ENCODE assay signal across 20 mouse cellular contexts in genomic region chr14:54720041-54720440, GRCm38 (mm10). TPM values are rescaled to one million over a fixed set of nuclear protein-coding genes. Genes with fewer than 3 reads are reported as not detected.
"Had no signal": no experiment of that assay in that cellular context is flagged by ENCODE, and none has a peak within 500 bp of the region (broad histone marks: within the 10 kb centered on the region; RNA-seq: fewer than 3 reads in every experiment).

No protein-coding gene starts in this region.

- H3K36me3 ChIP-seq: neural tube, embryonic 15.5 days; stomach, embryonic 15.5 days had no signal

- H3K4me1 ChIP-seq: stomach, embryonic 15.5 days had no signal

- H3K9ac ChIP-seq: neural tube, embryonic 15.5 days; stomach, embryonic 15.5 days had no signal

- H3K27ac ChIP-seq: neural tube, embryonic 15.5 days; stomach, embryonic 15.5 days; stomach, postnatal 0 days had no signal

- H3K4me3 ChIP-seq: neural tube, embryonic 15.5 days; stomach, embryonic 15.5 days had no signal

- DNase-seq: retina, postnatal 1 day; right cerebral cortex, adult 18-20 months; right cerebral cortex, postnatal 14 days; right cerebral cortex, postnatal 25 days; right cerebral cortex, postnatal 4 days; spleen, adult 18-20 months; thymus, adult 18-20 months; thymus, adult 2 months; thymus, postnatal 14 days; thymus, postnatal 25 days; thymus, postnatal 36 days; thymus, postnatal 4 days had no signal

- H3K27me3 ChIP-seq: neural tube, embryonic 15.5 days; stomach, embryonic 15.5 days had no signal

RNA-seq across cellular contexts. Expression of gene Cebpe, which starts 8.1 kb away (rescaled TPM):
- polyA plus RNA-seq: neural tube, embryonic 14.5 days; stomach, embryonic 14.5 days; thymus, postnatal 0 days had no signal

RNA-seq across cellular contexts. Expression of gene Gm29776, which starts 21.4 kb away (rescaled TPM):
- total RNA-seq: neutrophil, adult 5-6 weeks had no signal
- polyA plus RNA-seq: small intestine, adult 2 months had no signal
